Mouse (Mus musculus) midbrain, embryonic 12.5 days (tissue): ENCODE data around the gene Numa1. TPM values are rescaled to one million over a fixed set of nuclear protein-coding genes. Genes with fewer than 3 reads are reported as not detected.

Source experiments
- polyA plus RNA-seq: library from polyadenylated mRNA; unstranded; fragments of >200 nt; fragmentation: Nextera tagmentation; extraction: Ambion mirVana; gene quantifications from 2 replicates; pipeline ENCODE4 v1.2.1, GENCODE M21; 2016

Numa1 gene
- polyA plus RNA-seq, 1 experiment from 2014 or later: 111 TPM

Other genes with a start within 250 kb of the Numa1 start
- 0.43 and 0.46 TPM in 2 replicates for gene Phox2a, start 115.8 kb upstream of the Numa1 start, polyA plus RNA-seq
- gene Inppl1, start 95.9 kb upstream of the Numa1 start, polyA plus RNA-seq: 36.4 and 38.3 TPM in 2 replicates
- gene Folr2, start 76.9 kb upstream of the Numa1 start, polyA plus RNA-seq: 2.9 and 4.3 TPM in 2 replicates
- gene Anapc15, start 70.4 kb upstream of the Numa1 start, polyA plus RNA-seq: 79.8 and 89.7 TPM in 2 replicates
- 6.8 and 11.9 TPM in 2 replicates for gene Folr1, start 63.3 kb upstream of the Numa1 start, polyA plus RNA-seq
- 125 and 131 TPM in 2 replicates for gene Lamtor1, start 28.2 kb upstream of the Numa1 start, polyA plus RNA-seq
- 0.38 and 0.64 TPM in 2 replicates for gene Tomt, start 27.8 kb upstream of the Numa1 start, polyA plus RNA-seq
- 6.5 and 9.8 TPM in 2 replicates for gene Lrrc51, start 216 bp upstream of the Numa1 start, polyA plus RNA-seq
- 4.8 TPM in 2 replicates for gene Il18bp, start 84.6 kb downstream of the Numa1 start, polyA plus RNA-seq
- 28.9 and 29.0 TPM in 2 replicates for gene Rnf121, start 131.4 kb downstream of the Numa1 start, polyA plus RNA-seq
- 43.0 and 43.3 TPM in 2 replicates for gene Xndc1, start 131.4 kb downstream of the Numa1 start, polyA plus RNA-seq
- gene Xntrpc, start 131.6 kb downstream of the Numa1 start, polyA plus RNA-seq: 1.3 and 2.2 TPM in 2 replicates
- gene Trpc2, start 149.0 kb downstream of the Numa1 start, polyA plus RNA-seq: 0.86 TPM in 1 of 2 replicates, not detected in the other
- gene Art1, start 167.6 kb downstream of the Numa1 start, polyA plus RNA-seq: 0.42 and 0.46 TPM in 2 replicates
- 0.65 and 1.2 TPM in 2 replicates for gene Art5, start 175.4 kb downstream of the Numa1 start, polyA plus RNA-seq
- gene Chrna10, start 182.7 kb downstream of the Numa1 start, polyA plus RNA-seq: not detected in 2 replicates